Mouse (Mus musculus): Measurements from ENCODE around the gene Setd1b.

- TF ChIP-seq CTCF (IDR thresholded peaks at IDR 0.05 in 2 of 3, conservative IDR thresholded peaks at IDR 0.05 in 1 of 3; ENCODE audit: control insufficient read depth in 1 of 3, insufficient read depth in 1 of 3, low read depth in 2 of 3, low read length in 3 of 3, poor library complexity in 1 of 3, severe bottlenecking in 1 of 3) (no peak), GABPA (IDR thresholded peaks at IDR 0.05; ENCODE audit: low read depth, low read length) (no peak), MAZ (IDR thresholded peaks at IDR 0.05; ENCODE audit: low read depth, low read length) (no peak), ELF1 (IDR thresholded peaks at IDR 0.05; ENCODE audit: low read depth, low read length) (no peak), CHD2 (IDR thresholded peaks at IDR 0.05; ENCODE audit: low read length) (no peak), BHLHE40 (IDR thresholded peaks at IDR 0.05; ENCODE audit: borderline replicate concordance, low read depth, low read length) (no peak)
These were observed 25.9 kb upstream of the Setd1b start for GRCm38 (mm10) chr5:123116080-123116479.

Measured in MEL (cell line).